Mouse (Mus musculus) liver, embryonic 14.5 days (tissue): ENCODE data around the gene Cep97.

Experiments used
- CTCF ChIP-seq: IDR thresholded peaks from 2 replicates; pipeline ENCODE4 v1.5.1; 2016; ENCODE audit warnings: antibody characterized with exemption, low read depth, control low read depth
- EP300 ChIP-seq: IDR thresholded peaks from 2 replicates; pipeline ENCODE4 v1.6.1; 2016; ENCODE audit warnings: antibody characterized with exemption, low read depth

DNA sequence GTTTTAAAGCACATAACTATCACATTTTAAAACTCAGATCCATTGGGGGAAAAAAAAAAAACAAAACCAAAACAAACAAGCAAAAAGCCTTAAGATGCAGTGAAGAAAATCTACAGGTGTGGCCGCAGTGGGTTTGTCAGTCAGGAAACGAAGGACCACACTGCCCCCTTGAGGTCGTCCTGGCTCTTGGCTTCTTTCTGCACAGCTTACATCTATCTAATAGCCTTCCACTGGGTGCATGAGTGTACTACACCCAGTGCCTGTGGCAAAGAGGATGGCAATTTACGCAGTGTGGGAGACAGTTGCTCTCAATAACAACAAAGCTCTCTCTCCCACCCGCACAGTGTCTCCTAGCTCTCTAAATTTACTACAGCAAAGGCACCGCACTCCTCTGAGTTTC is 76.2 kb downstream of the Cep97 start:
- peak; percentile 78 for TF ChIP-seq CTCF
- no peak for TF ChIP-seq EP300
